25 mouse cellular contexts compared by ENCODE assay signal in genomic region chr11:6843831-6844230, GRCm38 (mm10). TPM values are rescaled to one million over a fixed set of nuclear protein-coding genes. Genes with fewer than 3 reads are reported as not detected.
"Had no signal": no experiment of that assay in that cellular context is flagged by ENCODE, and none has a peak within 500 bp of the region (broad histone marks: within the 10 kb centered on the region; RNA-seq: fewer than 3 reads in every experiment).

No protein-coding gene starts in this region.

- H3K27me3 ChIP-seq: midbrain, embryonic 13.5 days; midbrain, embryonic 15.5 days; neural tube, embryonic 13.5 days; neural tube, embryonic 15.5 days had no signal

- H3K4me2 ChIP-seq: lung, embryonic 14.5 days; midbrain, embryonic 13.5 days; midbrain, embryonic 15.5 days; neural tube, embryonic 13.5 days; neural tube, embryonic 15.5 days had no signal

- ATAC-seq: midbrain, embryonic 13.5 days; midbrain, embryonic 15.5 days had no signal

- DNase-seq: lung, adult 18-20 months; lung, embryonic 14.5 days; lung, postnatal 10 days; lung, postnatal 4 days; right cerebral cortex, adult 18-20 months; right cerebral cortex, postnatal 25 days; right cerebral cortex, postnatal 4 days; spleen, adult 18-20 months; thymus, adult 18-20 months; thymus, postnatal 14 days; thymus, postnatal 36 days had no signal

- H3K36me3 ChIP-seq: midbrain, embryonic 10.5 days; midbrain, embryonic 13.5 days; midbrain, embryonic 15.5 days; neural tube, embryonic 13.5 days; neural tube, embryonic 15.5 days had no signal

- H3K4me3 ChIP-seq: midbrain, embryonic 10.5 days; midbrain, embryonic 13.5 days; midbrain, embryonic 15.5 days; myocyte; neural tube, embryonic 13.5 days; neural tube, embryonic 15.5 days had no signal

- H3K27ac ChIP-seq: liver, embryonic 14.5 days; midbrain, embryonic 10.5 days; midbrain, embryonic 13.5 days; midbrain, embryonic 15.5 days; neural tube, embryonic 13.5 days; neural tube, embryonic 15.5 days had no signal

- H3K4me1 ChIP-seq: midbrain, embryonic 13.5 days; midbrain, embryonic 15.5 days; neural tube, embryonic 13.5 days; neural tube, embryonic 15.5 days had no signal

- H3K9me3 ChIP-seq: midbrain, embryonic 10.5 days; midbrain, embryonic 13.5 days; midbrain, embryonic 15.5 days; neural tube, embryonic 13.5 days; neural tube, embryonic 15.5 days had no signal

- H3K9ac ChIP-seq: liver, embryonic 14.5 days; lung, embryonic 14.5 days; midbrain, embryonic 13.5 days; midbrain, embryonic 15.5 days; neural tube, embryonic 13.5 days; neural tube, embryonic 15.5 days had no signal

RNA-seq across cellular contexts. Expression of gene Gm11983, which starts 6.4 kb away (rescaled TPM):
- polyA plus RNA-seq: liver, embryonic 14.5 days; liver, embryonic 16.5 days; lung, embryonic 14.5 days; lung, embryonic 16.5 days; midbrain, embryonic 10.5 days; midbrain, embryonic 13.5 days; midbrain, embryonic 15.5 days; myocyte; neural tube, embryonic 11.5 days; neural tube, embryonic 13.5 days; neural tube, embryonic 15.5 days; small intestine, adult 2 months; stomach, embryonic 14.5 days; stomach, embryonic 16.5 days; thymus, postnatal 0 days had no signal
